ENCODE assay signal across 21 mouse cellular contexts in genomic region chr5:57418216-57418615, GRCm38 (mm10).
A peak's percentile ranks its signal among the peaks of the same experiment; 100 is the strongest.
DNase-seq lines count a peak whose midpoint lies in the region; ATAC-seq and TF ChIP-seq lines count a peak whose summit lies in the region.
"Had no signal": no experiment of that assay in that cellular context is flagged by ENCODE, and none has a peak within 500 bp of the region (broad histone marks: within the 10 kb centered on the region; RNA-seq: fewer than 3 reads in every experiment).

No protein-coding gene starts in this region.

- H3K27ac ChIP-seq in forebrain, embryonic 14.5 days (ENCODE audit: low read depth, low read length), result no peak overlapping the region
- no peak overlapping the region for H3K27ac ChIP-seq in forebrain, embryonic 10.5 days
- no peak overlapping the region for H3K27ac ChIP-seq in hindbrain, embryonic 16.5 days (ENCODE audit: low read depth, low read length)
- H3K27ac ChIP-seq in hindbrain, embryonic 12.5 days, result no peak overlapping the region
- no peak overlapping the region for H3K27ac ChIP-seq in midbrain, postnatal 0 days (ENCODE audit: low read depth, low read length)
- H3K27ac ChIP-seq in midbrain, embryonic 13.5 days, result no peak overlapping the region
- H3K27ac ChIP-seq: embryonic facial prominence, embryonic 12.5 days; embryonic facial prominence, embryonic 15.5 days; hindbrain, embryonic 14.5 days; intestine, embryonic 15.5 days had no signal

- H3K4me3 ChIP-seq in forebrain, embryonic 14.5 days (ENCODE audit: low read depth, low read length), result no peak overlapping the region
- H3K4me3 ChIP-seq in forebrain, embryonic 10.5 days, result no peak overlapping the region
- H3K4me3 ChIP-seq in hindbrain, embryonic 16.5 days (ENCODE audit: low read length), result no peak overlapping the region
- no peak overlapping the region for H3K4me3 ChIP-seq in hindbrain, embryonic 12.5 days
- no peak overlapping the region for H3K4me3 ChIP-seq in midbrain, postnatal 0 days (ENCODE audit: low read depth, low read length)
- no peak overlapping the region for H3K4me3 ChIP-seq in midbrain, embryonic 13.5 days (replicated peaks)
- H3K4me3 ChIP-seq: embryonic facial prominence, embryonic 12.5 days; embryonic facial prominence, embryonic 15.5 days; intestine, embryonic 15.5 days had no signal

- peak; percentile 25 for DNase-seq in forebrain, embryonic 14.5 days (ENCODE audit: low spot score)
- DNase-seq in forebrain, embryonic 10.5 days (ENCODE audit: extremely low spot score, low spot score), result no peak
- peak; percentile 26 for DNase-seq in midbrain, postnatal 0 days (ENCODE audit: low spot score)
- DNase-seq: adrenal gland, adult 2 months; adrenal gland, postnatal 14 days; cerebellum, adult 11-12 months; cerebellum, adult 9-10 months; cerebellum, postnatal 25 days; gastrocnemius, postnatal 10 days; heart, adult 11 months; kidney, adult 11 months; kidney, adult 8-10 months had no signal

- H3K9ac ChIP-seq in forebrain, embryonic 14.5 days (ENCODE audit: low read length), result no peak overlapping the region
- no peak overlapping the region for H3K9ac ChIP-seq in hindbrain, embryonic 16.5 days (ENCODE audit: low read depth, low read length)
- H3K9ac ChIP-seq in hindbrain, embryonic 12.5 days, result no peak overlapping the region
- no peak overlapping the region for H3K9ac ChIP-seq in midbrain, postnatal 0 days (replicated peaks; ENCODE audit: low read length, poor library complexity, severe bottlenecking)
- H3K9ac ChIP-seq in midbrain, embryonic 13.5 days (replicated peaks), result no peak overlapping the region
- H3K9ac ChIP-seq: embryonic facial prominence, embryonic 12.5 days; embryonic facial prominence, embryonic 15.5 days; hindbrain, embryonic 14.5 days; intestine, embryonic 15.5 days had no signal

- no peak for TF ChIP-seq CTCF in midbrain, postnatal 0 days (IDR thresholded peaks at IDR 0.05)

- no peaks in the 10 kb centered on the region for H3K9me3 ChIP-seq in forebrain, embryonic 14.5 days (replicated peaks; ENCODE audit: control insufficient read depth, low read length)
- no peaks in the 10 kb centered on the region for H3K9me3 ChIP-seq in forebrain, embryonic 10.5 days
- H3K9me3 ChIP-seq in hindbrain, embryonic 16.5 days (ENCODE audit: control insufficient read depth, low read length), result no peaks in the 10 kb centered on the region
- H3K9me3 ChIP-seq in hindbrain, embryonic 12.5 days (replicated peaks), result no peaks in the 10 kb centered on the region
- no peaks in the 10 kb centered on the region for H3K9me3 ChIP-seq in midbrain, postnatal 0 days (ENCODE audit: low read length)
- no peaks in the 10 kb centered on the region for H3K9me3 ChIP-seq in midbrain, embryonic 13.5 days
- H3K9me3 ChIP-seq: embryonic facial prominence, embryonic 12.5 days; embryonic facial prominence, embryonic 15.5 days; intestine, embryonic 15.5 days had no signal

- H3K4me1 ChIP-seq in forebrain, embryonic 14.5 days (ENCODE audit: control insufficient read depth, insufficient read depth, low read length), result no peaks in the 10 kb centered on the region
- no peaks in the 10 kb centered on the region for H3K4me1 ChIP-seq in forebrain, embryonic 10.5 days
- no peaks in the 10 kb centered on the region for H3K4me1 ChIP-seq in hindbrain, embryonic 16.5 days (ENCODE audit: control insufficient read depth, insufficient read depth, low read depth, low read length)
- H3K4me1 ChIP-seq in hindbrain, embryonic 12.5 days, result no peaks in the 10 kb centered on the region
- H3K4me1 ChIP-seq in midbrain, postnatal 0 days (ENCODE audit: insufficient read depth, low read length), result no peaks in the 10 kb centered on the region
- H3K4me1 ChIP-seq in midbrain, embryonic 13.5 days (replicated peaks), result no peaks in the 10 kb centered on the region
- H3K4me1 ChIP-seq: embryonic facial prominence, embryonic 12.5 days; embryonic facial prominence, embryonic 15.5 days; intestine, embryonic 15.5 days had no signal

- no peak overlapping the region for H3K4me2 ChIP-seq in forebrain, embryonic 14.5 days (ENCODE audit: low read length)
- H3K4me2 ChIP-seq in hindbrain, embryonic 16.5 days (ENCODE audit: low read length), result no peak overlapping the region
- no peak overlapping the region for H3K4me2 ChIP-seq in hindbrain, embryonic 12.5 days (replicated peaks)
- no peak overlapping the region for H3K4me2 ChIP-seq in midbrain, postnatal 0 days (ENCODE audit: low read depth, low read length, poor library complexity, severe bottlenecking)
- no peak overlapping the region for H3K4me2 ChIP-seq in midbrain, embryonic 13.5 days (replicated peaks)
- H3K4me2 ChIP-seq: embryonic facial prominence, embryonic 12.5 days; embryonic facial prominence, embryonic 15.5 days; heart, embryonic 11.5 days; hindbrain, embryonic 14.5 days; intestine, embryonic 15.5 days had no signal

- peak; percentile 58; the same call in 1 of the 2 replicates for ATAC-seq in forebrain, embryonic 14.5 days
- peak; percentile 58; the same call in 1 of the 2 replicates for ATAC-seq in hindbrain, embryonic 16.5 days
- ATAC-seq in hindbrain, embryonic 12.5 days (ENCODE audit: low FRiP score), result no peak
- ATAC-seq in midbrain, postnatal 0 days (ENCODE audit: low FRiP score), result no peak
- no peak for ATAC-seq in midbrain, embryonic 13.5 days
- ATAC-seq: CD4-positive, CD25-positive, alpha-beta regulatory T cell, adult 4 months; intestine, embryonic 15.5 days had no signal

- H3K36me3 ChIP-seq in forebrain, embryonic 14.5 days (ENCODE audit: control insufficient read depth, insufficient read depth, low read length), result no peaks in the 10 kb centered on the region
- H3K36me3 ChIP-seq in forebrain, embryonic 10.5 days (replicated peaks), result no peaks in the 10 kb centered on the region
- no peaks in the 10 kb centered on the region for H3K36me3 ChIP-seq in hindbrain, embryonic 16.5 days (ENCODE audit: control insufficient read depth, insufficient read depth, low read length)
- no peaks in the 10 kb centered on the region for H3K36me3 ChIP-seq in hindbrain, embryonic 12.5 days
- no peaks in the 10 kb centered on the region for H3K36me3 ChIP-seq in midbrain, postnatal 0 days (ENCODE audit: insufficient read depth, low read length)
- no peaks in the 10 kb centered on the region for H3K36me3 ChIP-seq in midbrain, embryonic 13.5 days
- H3K36me3 ChIP-seq: embryonic facial prominence, embryonic 12.5 days; embryonic facial prominence, embryonic 15.5 days; intestine, embryonic 15.5 days had no signal

- 41% methylated on average over 2 of the region's 2 CpGs for WGBS in forebrain, embryonic 14.5 days
- 70% methylated on average over 2 of the region's 2 CpGs for WGBS in forebrain, embryonic 10.5 days
- 59% methylated on average over 2 of the region's 2 CpGs for WGBS in hindbrain, embryonic 16.5 days
- 80% methylated on average over 2 of the region's 2 CpGs for WGBS in hindbrain, embryonic 12.5 days
- WGBS in midbrain, postnatal 0 days, result 60% methylated on average over 2 of the region's 2 CpGs
- 55% methylated on average over 2 of the region's 2 CpGs for WGBS in midbrain, embryonic 13.5 days

- no peaks in the 10 kb centered on the region for H3K27me3 ChIP-seq in forebrain, embryonic 14.5 days (replicated peaks; ENCODE audit: control insufficient read depth, insufficient read depth, low read length)
- H3K27me3 ChIP-seq in forebrain, embryonic 10.5 days (ENCODE audit: poor library complexity, severe bottlenecking), result no peaks in the 10 kb centered on the region
- no peaks in the 10 kb centered on the region for H3K27me3 ChIP-seq in hindbrain, embryonic 16.5 days (replicated peaks; ENCODE audit: control insufficient read depth, insufficient read depth, low read length)
- H3K27me3 ChIP-seq in hindbrain, embryonic 12.5 days, result no peaks in the 10 kb centered on the region
- H3K27me3 ChIP-seq in midbrain, postnatal 0 days (ENCODE audit: insufficient read depth, low read length), result no peaks in the 10 kb centered on the region
- no peaks in the 10 kb centered on the region for H3K27me3 ChIP-seq in midbrain, embryonic 13.5 days
- H3K27me3 ChIP-seq: embryonic facial prominence, embryonic 12.5 days; embryonic facial prominence, embryonic 15.5 days; intestine, embryonic 15.5 days had no signal

Comparison
In these comparisons a context has a peak if more than half of its experiments do, and no peak if none do; other contexts are left out.
1. ATAC-seq: peak in forebrain, embryonic 14.5 days (single experiment) and hindbrain, embryonic 16.5 days (single experiment); none in hindbrain, embryonic 12.5 days (single experiment), midbrain, postnatal 0 days (single experiment) and midbrain, embryonic 13.5 days (single experiment).